Mouse (Mus musculus) cerebellum, adult 2 months (tissue): Measurements from ENCODE around the gene Rhd.
A peak's percentile ranks its signal among the peaks of the same experiment; 100 is the strongest.

Source experiments
- CTCF ChIP-seq: fragments of 200-500 bp; IDR thresholded peaks from 2 replicates; pipeline ENCODE4 v1.5.1; 2011; ENCODE audit warnings: low read depth, mild to moderate bottlenecking, control low read depth, low read length, moderate library complexity, borderline replicate concordance; ENCODE audit not compliant: insufficient read depth
- POLR2A ChIP-seq: fragments of 200-500 bp; IDR thresholded peaks from 2 replicates; pipeline ENCODE4 v1.6.1; 2011; ENCODE audit warnings: low read length, control low read depth, borderline replicate concordance; ENCODE audit not compliant: insufficient read depth

DNA sequence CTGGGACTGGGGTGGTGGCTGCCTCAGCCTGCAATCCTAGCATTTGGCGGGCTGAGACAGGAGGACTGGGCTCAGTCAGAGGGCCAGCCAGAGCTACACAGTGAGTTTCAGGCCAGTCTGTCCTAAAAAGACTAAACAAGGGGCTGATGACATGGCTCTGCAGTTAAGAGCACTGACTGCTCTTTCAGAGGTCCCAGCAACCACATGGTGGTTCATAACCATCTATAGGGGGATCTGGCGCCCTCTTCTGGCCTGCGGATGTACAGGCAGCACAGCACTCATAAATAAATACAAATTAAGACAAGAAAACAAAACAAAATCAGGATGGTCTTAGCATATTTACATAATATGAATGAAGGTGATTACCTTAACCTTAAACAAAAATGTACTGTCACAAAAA lies 49.1 kb downstream of the Rhd start:
- peak; percentile 69 for TF ChIP-seq CTCF
- no peak for TF ChIP-seq POLR2A
